ENCODE assay signal across 8 mouse cellular contexts in the genomic region with DNA sequence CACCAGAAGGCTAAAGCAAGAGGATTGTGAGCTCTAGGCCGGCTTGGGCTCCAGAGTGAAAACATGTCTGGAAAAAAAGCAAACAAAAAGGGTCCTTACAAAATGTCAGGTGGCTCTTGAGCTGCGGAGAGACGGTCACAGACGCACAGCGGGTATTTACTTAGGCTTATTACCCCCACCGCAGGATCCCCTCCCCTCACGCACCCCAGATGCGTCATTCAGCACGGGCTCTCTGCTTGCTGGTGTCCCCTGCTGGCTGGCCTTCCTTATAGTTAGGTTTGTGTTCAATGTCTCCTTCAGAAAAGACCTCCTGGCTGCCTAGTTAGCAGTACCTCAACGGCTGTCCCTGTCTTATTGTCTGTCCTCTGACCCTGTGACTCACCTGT. TPM values are rescaled to one million over a fixed set of nuclear protein-coding genes. Genes with fewer than 3 reads are reported as not detected.
A peak's percentile ranks its signal among the peaks of the same experiment; 100 is the strongest.
DNase-seq lines count a peak whose midpoint lies in the region; ATAC-seq lines count a peak whose summit lies in the region.

No protein-coding gene starts in this region.

- H3K4me1 ChIP-seq in hindbrain, embryonic 13.5 days (replicated peaks), result peaks cover 26% of the 10 kb centered on the region
- H3K4me1 ChIP-seq in lung, embryonic 16.5 days (replicated peaks; ENCODE audit: control insufficient read depth, insufficient read depth, low read length), result peaks cover 17% of the 10 kb centered on the region

- peak overlapping the region; percentile 65; the same call in 1 of the 2 replicates for H3K4me3 ChIP-seq in hindbrain, embryonic 13.5 days
- H3K4me3 ChIP-seq in lung, embryonic 16.5 days (ENCODE audit: low read length), result peak overlapping the region; percentile 71; the same call in 1 of the 2 replicates

- no peaks in the 10 kb centered on the region for H3K9me3 ChIP-seq in hindbrain, embryonic 13.5 days
- 0 out of 2 replicates have a peak, but pooled peaks cover under 1% of the 10 kb centered on the region for H3K9me3 ChIP-seq in lung, embryonic 16.5 days (ENCODE audit: control insufficient read depth, low read length)

- peaks cover 12% of the 10 kb centered on the region; the same call in 1 of the 2 replicates for H3K27me3 ChIP-seq in hindbrain, embryonic 13.5 days
- H3K27me3 ChIP-seq in lung, embryonic 16.5 days (ENCODE audit: control insufficient read depth, insufficient read depth, low read depth, low read length), result peaks cover 9% of the 10 kb centered on the region

- H3K27ac ChIP-seq in hindbrain, embryonic 13.5 days, result no peak overlapping the region; the same call in 1 of the 2 replicates
- peak overlapping the region; percentile 75 for H3K27ac ChIP-seq in lung, embryonic 16.5 days (ENCODE audit: low read length)

- H3K36me3 ChIP-seq in hindbrain, embryonic 13.5 days, result no peaks in the 10 kb centered on the region
- no peaks in the 10 kb centered on the region for H3K36me3 ChIP-seq in lung, embryonic 16.5 days (ENCODE audit: control insufficient read depth, insufficient read depth, low read length)

- H3K9ac ChIP-seq in hindbrain, embryonic 13.5 days, result peak overlapping the region; percentile 87; the same call in 1 of the 2 replicates
- H3K9ac ChIP-seq in lung, embryonic 16.5 days (ENCODE audit: low read length), result peak overlapping the region; percentile 83; the same call in 1 of the 2 replicates

- WGBS in hindbrain, embryonic 13.5 days, result 1% methylated on average over 10 of the region's 10 CpGs
- WGBS in lung, embryonic 16.5 days, result 4% methylated on average over 10 of the region's 10 CpGs

- DNase-seq in adrenal gland, adult 2 months, result peak; percentile 12
- DNase-seq in adrenal gland, postnatal 25 days, result no peak
- peak; percentile 14 for DNase-seq in ovary, postnatal 36 days (ENCODE audit: low spot score)
- DNase-seq in ovary, postnatal 10 days (ENCODE audit: low spot score), result no peak
- peak; percentile 37 for DNase-seq in right cerebral cortex, postnatal 14 days
- DNase-seq in urinary bladder, adult 2 months (ENCODE audit: low spot score), result no peak

- H3K4me2 ChIP-seq in hindbrain, embryonic 13.5 days, result peak overlapping the region; percentile 91
- peak overlapping the region; percentile 97 for H3K4me2 ChIP-seq in lung, embryonic 16.5 days (ENCODE audit: low read depth, low read length)

- no peak for ATAC-seq in hindbrain, embryonic 13.5 days (ENCODE audit: low FRiP score)
- peak; percentile 56 for ATAC-seq in lung, embryonic 16.5 days (ENCODE audit: low read depth)

RNA-seq across cellular contexts. Expression of a gene that starts 23.1 kb away (rescaled TPM):
- 10 to 100 TPM; 58.4 to 97.0 TPM for total RNA-seq in adrenal gland, adult 2 months (2021)
- polyA plus RNA-seq in adrenal gland, adult 2 months (2012; rRNA removed), result 101 and 112 TPM in 2 replicates
- total RNA-seq in adrenal gland, postnatal 25 days (2021), result 73.5 and 114 TPM in 2 replicates
- 47.9 and 49.3 TPM in 2 replicates for polyA plus RNA-seq in hindbrain, embryonic 13.5 days (2015; fragmentation: Nextera tagmentation; extraction: Ambion mirVana)
- 14.8 and 16.1 TPM in 2 replicates for polyA plus RNA-seq in lung, embryonic 16.5 days (2015; fragmentation: Nextera tagmentation; extraction: Ambion mirVana)
- polyA plus RNA-seq in urinary bladder, adult 2 months (2012; rRNA removed), result 39.4 and 48.3 TPM in 2 replicates

Comparison
In these comparisons a context has a peak if more than half of its experiments do, and no peak if none do; other contexts are left out.
1. DNase-seq: peak in adrenal gland, adult 2 months (single experiment), ovary, postnatal 36 days (single experiment) and right cerebral cortex, postnatal 14 days (single experiment); none in adrenal gland, postnatal 25 days (single experiment), ovary, postnatal 10 days (single experiment) and urinary bladder, adult 2 months (single experiment).